Mouse (Mus musculus) small intestine, adult 2 months (tissue): Measurements from ENCODE around the gene Pcbp2.

Experiments used
- CTCF ChIP-seq: fragments of 200-500 bp; IDR thresholded peaks from 2 replicates; pipeline ENCODE4 v1.5.1; 2012; ENCODE audit warnings: low read depth, mild to moderate bottlenecking, control low read depth, inconsistent platforms, low read length, moderate library complexity, mixed read lengths; ENCODE audit not compliant: insufficient replicate concordance, insufficient read length; ENCODE audit errors: extremely low read depth
- POLR2A ChIP-seq: fragments of 200-500 bp; IDR thresholded peaks from 2 replicates; pipeline ENCODE4 v1.6.1; 2012; ENCODE audit warnings: low read depth, mild to moderate bottlenecking, control low read depth, inconsistent platforms, low read length, moderate library complexity

GRCm38 (mm10) chr15:102506464-102506830, 36.1 kb downstream of the Pcbp2 start:
- TF ChIP-seq CTCF (no peak), POLR2A (no peak)
